15 mouse cellular contexts compared by ENCODE assay signal in genomic region chr1:135645459-135646195, GRCm38 (mm10). TPM values are rescaled to one million over a fixed set of nuclear protein-coding genes. Genes with fewer than 3 reads are reported as not detected.
DNase-seq lines count a peak whose midpoint lies in the region; ATAC-seq and TF ChIP-seq lines count a peak whose summit lies in the region.
"Had no signal": no experiment of that assay in that cellular context is flagged by ENCODE, and none has a peak within 500 bp of the region (broad histone marks: within the 10 kb centered on the region; RNA-seq: fewer than 3 reads in every experiment).

No protein-coding gene starts in this region.

- H3K36me3 ChIP-seq in forebrain, embryonic 10.5 days (replicated peaks): no peaks in the 10 kb centered on the region
- H3K36me3 ChIP-seq in hindbrain, embryonic 13.5 days: no peaks in the 10 kb centered on the region
- H3K36me3 ChIP-seq in midbrain, embryonic 16.5 days (ENCODE audit: control insufficient read depth, insufficient read depth, low read length): no peaks in the 10 kb centered on the region
- no peaks in the 10 kb centered on the region for H3K36me3 ChIP-seq in intestine, embryonic 16.5 days (ENCODE audit: control insufficient read depth, insufficient read depth, low read length)
- H3K36me3 ChIP-seq: liver, embryonic 15.5 days had no signal

- no peak for TF ChIP-seq POLR2A in brain, embryonic 14.5 days (IDR thresholded peaks at IDR 0.05; ENCODE audit: borderline replicate concordance, extremely low read depth, insufficient read depth, insufficient read length, poor library complexity, severe bottlenecking)

- no peaks in the 10 kb centered on the region for H3K27me3 ChIP-seq in forebrain, embryonic 10.5 days (ENCODE audit: poor library complexity, severe bottlenecking)
- H3K27me3 ChIP-seq in hindbrain, embryonic 13.5 days: no peaks in the 10 kb centered on the region
- H3K27me3 ChIP-seq in midbrain, embryonic 16.5 days (ENCODE audit: control insufficient read depth, insufficient read depth, low read depth, low read length): no peaks in the 10 kb centered on the region
- H3K27me3 ChIP-seq in intestine, embryonic 16.5 days (replicated peaks; ENCODE audit: control insufficient read depth, insufficient read depth, low read length): no peaks in the 10 kb centered on the region
- H3K27me3 ChIP-seq: liver, embryonic 15.5 days had no signal

- H3K9ac ChIP-seq in hindbrain, embryonic 13.5 days: peak overlapping the region; percentile 29; the same call in 1 of the 2 replicates
- H3K9ac ChIP-seq in midbrain, embryonic 16.5 days (ENCODE audit: low read depth, low read length): no peak overlapping the region
- H3K9ac ChIP-seq in intestine, embryonic 16.5 days (ENCODE audit: low read depth, low read length): no peak overlapping the region
- H3K9ac ChIP-seq: liver, embryonic 15.5 days had no signal

- no peaks in the 10 kb centered on the region for H3K9me3 ChIP-seq in forebrain, embryonic 10.5 days
- H3K9me3 ChIP-seq in hindbrain, embryonic 13.5 days: no peaks in the 10 kb centered on the region
- no peaks in the 10 kb centered on the region for H3K9me3 ChIP-seq in midbrain, embryonic 16.5 days (replicated peaks; ENCODE audit: control insufficient read depth, low read length, poor library complexity, severe bottlenecking)
- no peaks in the 10 kb centered on the region for H3K9me3 ChIP-seq in intestine, embryonic 16.5 days (ENCODE audit: control insufficient read depth, low read length)
- H3K9me3 ChIP-seq: liver, embryonic 15.5 days had no signal

- peak; percentile 81 for DNase-seq in brain, embryonic 14.5 days (ENCODE audit: low read depth)
- no peak for DNase-seq in forebrain, embryonic 10.5 days (ENCODE audit: extremely low spot score, low spot score)
- DNase-seq in layer of hippocampus, postnatal 36 days: no peak
- DNase-seq in c-Kit-positive CD71-positive TER-119-positive erythroid progenitor cells, embryonic 14.5 days (ENCODE audit: low spot score): no peak
- DNase-seq: cerebellum, adult 9-11 months; heart, adult 18-20 months; heart, postnatal 4 days; kidney, adult 8-10 months; layer of hippocampus, adult 9-11 months; lung, postnatal 36 days; thymus, adult 2 months had no signal

- H3K27ac ChIP-seq in forebrain, embryonic 10.5 days: peak overlapping the region; percentile 76
- peak overlapping the region; percentile 90 for H3K27ac ChIP-seq in hindbrain, embryonic 13.5 days
- H3K27ac ChIP-seq in midbrain, embryonic 16.5 days (ENCODE audit: low read length): peak overlapping the region; percentile 30
- H3K27ac ChIP-seq in intestine, embryonic 16.5 days (ENCODE audit: low read length): no peak overlapping the region
- H3K27ac ChIP-seq: liver, embryonic 15.5 days had no signal

- WGBS in forebrain, embryonic 10.5 days: 54% methylated on average over 8 of the region's 8 CpGs
- 44% methylated on average over 8 of the region's 8 CpGs for WGBS in hindbrain, embryonic 13.5 days
- 36% methylated on average over 8 of the region's 8 CpGs for WGBS in midbrain, embryonic 16.5 days
- 74% methylated on average over 8 of the region's 8 CpGs for WGBS in intestine, embryonic 16.5 days

- H3K4me1 ChIP-seq in forebrain, embryonic 10.5 days: peaks cover 19% of the 10 kb centered on the region
- peaks cover 31% of the 10 kb centered on the region for H3K4me1 ChIP-seq in hindbrain, embryonic 13.5 days (replicated peaks)
- peaks cover 11% of the 10 kb centered on the region; the same call in 1 of the 2 replicates for H3K4me1 ChIP-seq in midbrain, embryonic 16.5 days (ENCODE audit: control insufficient read depth, insufficient read depth, low read length)
- H3K4me1 ChIP-seq in intestine, embryonic 16.5 days (ENCODE audit: control insufficient read depth, insufficient read depth, low read length): no peaks in the 10 kb centered on the region; the same call in 1 of the 2 replicates
- H3K4me1 ChIP-seq: liver, embryonic 15.5 days had no signal

- H3K4me3 ChIP-seq in forebrain, embryonic 10.5 days: no peak overlapping the region
- no peak overlapping the region for H3K4me3 ChIP-seq in hindbrain, embryonic 13.5 days
- H3K4me3 ChIP-seq in midbrain, embryonic 16.5 days (ENCODE audit: low read depth, low read length): no peak overlapping the region
- no peak overlapping the region for H3K4me3 ChIP-seq in intestine, embryonic 16.5 days (ENCODE audit: low read length)
- H3K4me3 ChIP-seq: liver, embryonic 15.5 days had no signal

- no peak overlapping the region for H3K4me2 ChIP-seq in hindbrain, embryonic 13.5 days
- H3K4me2 ChIP-seq in midbrain, embryonic 16.5 days (ENCODE audit: low read length): no peak overlapping the region
- no peak overlapping the region for H3K4me2 ChIP-seq in intestine, embryonic 16.5 days (ENCODE audit: low read depth, low read length)
- H3K4me2 ChIP-seq: liver, embryonic 15.5 days had no signal

- peak; percentile 89 for ATAC-seq in hindbrain, embryonic 13.5 days (ENCODE audit: low FRiP score)
- ATAC-seq in midbrain, embryonic 16.5 days: peak; percentile 75
- no peak for ATAC-seq in intestine, embryonic 16.5 days

- TF ChIP-seq CTCF in brain, embryonic 14.5 days (IDR thresholded peaks at IDR 0.05; ENCODE audit: borderline replicate concordance, extremely low read depth, insufficient read depth, insufficient read length): no peak

RNA-seq across cellular contexts. Expression of gene Nav1, which starts 38.5 kb away (rescaled TPM):
- polyA plus RNA-seq in brain, embryonic 14.5 days (2012; rRNA removed): 54.0 and 92.9 TPM in 2 replicates
- polyA plus RNA-seq in forebrain, embryonic 10.5 days (2016; fragmentation: Nextera tagmentation; extraction: Ambion mirVana): 25.3 and 28.4 TPM in 2 replicates
- polyA plus RNA-seq in hindbrain, embryonic 13.5 days (2015; fragmentation: Nextera tagmentation; extraction: Ambion mirVana): 42.3 and 42.6 TPM in 2 replicates
- 53.9 and 57.1 TPM in 2 replicates for polyA plus RNA-seq in midbrain, embryonic 16.5 days (2015; fragmentation: Nextera tagmentation; extraction: Ambion mirVana)
- polyA plus RNA-seq in intestine, embryonic 16.5 days (2015; fragmentation: Nextera tagmentation; extraction: Ambion mirVana): 8.8 and 9.0 TPM in 2 replicates
- total RNA-seq in layer of hippocampus, postnatal 36 days (2021): 10 to 100 TPM; 64.6 to 75.1 TPM
